Mouse (Mus musculus) testis, postnatal 10 days (tissue): ENCODE measurements around the gene Calu.
"Not testable (repeated sequence)": the region's sequence is repeated elsewhere in the genome, so short reads cannot be mapped to it uniquely, and the experiment has no call there.

ENCODE experiments used
- DNase-seq: peaks from one replicate; pipeline ENCODE4 v3.0.0; 2021; ENCODE audit warnings: low spot score

Gene Calu

GRCm38 (mm10) chr6:29347665-29348370 is at the start of gene Calu:
TSS of gene Calu (plus strand) at chr6:29348069.
- DNase-seq, result peak; percentile 100

- DNase-seq, result no peak
Measured at GRCm38 (mm10) chr6:29299112-29299511, 48.8 kb upstream of the Calu start.

DNA sequence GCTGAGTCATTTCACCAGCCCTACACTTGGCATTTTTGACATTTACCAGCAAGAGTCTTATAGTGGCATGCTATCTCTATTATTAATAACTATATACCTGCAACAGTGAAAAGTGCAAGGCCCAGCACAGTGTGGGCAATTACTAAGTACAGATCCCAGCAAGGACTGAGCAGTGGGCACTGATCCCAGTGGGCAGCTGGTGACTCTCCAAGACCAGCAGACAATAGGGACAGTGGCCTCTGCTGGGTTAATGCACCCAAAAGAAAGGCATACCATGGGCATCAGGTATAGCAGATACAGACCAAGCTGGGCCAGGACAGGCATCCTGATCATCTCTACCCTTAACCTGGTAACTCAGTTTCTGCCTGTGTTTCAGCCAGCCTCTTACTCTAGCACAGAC is 44.6 kb upstream of the Calu start:
- no peak for DNase-seq

- no peak for DNase-seq
Measured at GRCm38 (mm10) chr6:29303726-29304125, 44.1 kb upstream of the Calu start.

DNA sequence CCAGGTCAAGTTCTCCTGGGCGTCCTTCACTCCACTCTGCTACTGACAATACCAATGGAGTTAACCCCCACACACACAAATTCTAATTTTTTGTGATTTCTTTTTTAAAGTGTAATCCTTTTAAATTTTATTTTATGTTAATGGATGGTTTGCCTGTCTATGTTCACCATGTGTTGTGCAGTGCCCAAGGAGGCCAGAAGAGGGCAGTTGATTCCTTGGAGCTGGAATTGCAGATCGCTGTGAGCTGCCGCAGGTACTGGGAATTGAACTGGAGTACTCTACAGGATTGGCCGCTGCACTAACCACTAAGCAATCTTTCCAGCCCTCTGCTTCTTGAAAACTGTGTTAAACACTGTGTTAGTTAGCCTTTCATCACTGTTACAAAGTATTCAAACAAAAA is 42.4 kb upstream of the Calu start:
- no peak for DNase-seq

DNA sequence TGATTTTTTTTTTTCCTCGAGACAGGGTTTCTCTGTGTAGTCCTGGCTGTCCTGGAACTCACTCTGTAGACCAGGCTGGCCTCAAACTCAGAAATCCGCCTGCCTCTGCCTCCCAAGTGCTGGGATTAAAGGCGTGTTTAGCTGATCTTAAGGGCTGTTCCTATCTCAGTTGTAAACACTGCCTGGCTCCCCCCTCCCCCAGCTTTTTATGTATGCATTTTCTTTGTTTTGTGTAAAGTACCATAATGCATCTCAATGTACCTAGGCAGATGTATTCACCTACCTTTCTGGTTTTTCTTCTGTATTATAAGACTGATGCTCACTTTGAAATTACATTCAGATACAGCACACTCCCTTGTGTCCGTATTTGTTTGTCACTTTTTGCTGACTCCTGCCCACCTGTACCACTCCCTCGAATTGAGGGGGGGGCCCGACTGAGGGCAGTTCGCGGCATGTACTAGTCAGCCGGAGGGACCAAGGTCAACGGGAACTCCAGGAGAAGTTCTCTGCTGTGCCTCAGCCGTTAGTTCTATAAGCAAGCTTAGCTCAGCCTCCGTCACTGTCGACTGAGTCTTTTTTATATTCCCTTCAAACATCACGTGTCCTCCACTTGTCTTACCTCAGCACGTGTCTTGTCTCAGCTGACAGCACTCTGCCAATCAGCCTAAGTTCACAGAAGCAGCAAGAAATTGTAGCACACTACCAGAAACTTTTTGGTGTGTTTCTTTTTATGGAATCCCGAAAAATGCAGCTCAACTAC is 38.8 kb upstream of the Calu start:
- no peak for DNase-seq

GRCm38 (mm10) chr6:29313690-29314202 is 34.1 kb upstream of the Calu start:
- DNase-seq, result no peak

DNA sequence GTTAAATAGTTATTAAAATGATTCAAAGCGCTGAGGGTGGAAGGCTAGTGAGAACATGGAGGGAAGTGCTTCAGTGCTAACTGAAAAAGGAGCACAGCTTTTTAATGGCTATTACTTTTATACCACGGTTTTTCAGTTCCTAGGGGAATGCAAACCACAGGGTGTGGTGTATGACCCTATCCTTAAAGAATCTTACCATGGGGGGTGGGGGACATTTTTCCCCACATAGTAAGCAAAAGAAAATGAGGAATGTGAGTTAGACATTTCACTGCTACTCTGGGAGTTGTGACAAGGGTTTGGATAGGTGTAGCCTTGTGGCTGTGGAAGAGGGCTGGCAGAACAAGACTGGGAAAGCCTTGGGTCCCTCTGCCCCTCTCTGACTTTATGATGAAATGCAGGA is 30.6 kb upstream of the Calu start:
- no peak for DNase-seq

DNA sequence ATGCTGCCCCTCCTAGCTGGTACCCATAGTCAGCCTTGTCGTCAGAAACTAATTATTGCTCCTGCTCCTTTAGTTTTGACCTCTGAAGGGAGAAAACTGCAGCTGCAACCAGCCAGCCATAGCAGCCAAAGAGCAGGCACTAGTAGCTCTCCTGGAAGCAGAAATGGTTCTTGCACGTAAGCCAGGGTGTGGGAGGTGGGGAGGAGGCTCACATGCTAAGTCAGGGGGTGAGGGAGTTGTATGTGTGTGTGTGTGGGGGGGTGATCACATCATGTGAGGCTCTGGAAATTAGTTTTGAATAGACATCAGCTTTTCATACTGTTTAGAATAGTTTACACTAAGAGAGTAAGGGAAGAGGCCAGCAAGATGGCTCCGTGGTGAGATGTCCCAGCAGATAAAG is 29.9 kb upstream of the Calu start:
- no peak for DNase-seq

GRCm38 (mm10) chr6:29318879-29319278 is 29.0 kb upstream of the Calu start, which contains the start of gene Fam71f1:
TSS of gene Fam71f1 (plus strand) at chr6:29319140.
- peak; percentile 45 for DNase-seq

GRCm38 (mm10) chr6:29321586-29321985 is 26.3 kb upstream of the Calu start:
- DNase-seq, result no peak

GRCm38 (mm10) chr6:29322147-29322546 is 25.7 kb upstream of the Calu start:
- DNase-seq, result no peak

DNA sequence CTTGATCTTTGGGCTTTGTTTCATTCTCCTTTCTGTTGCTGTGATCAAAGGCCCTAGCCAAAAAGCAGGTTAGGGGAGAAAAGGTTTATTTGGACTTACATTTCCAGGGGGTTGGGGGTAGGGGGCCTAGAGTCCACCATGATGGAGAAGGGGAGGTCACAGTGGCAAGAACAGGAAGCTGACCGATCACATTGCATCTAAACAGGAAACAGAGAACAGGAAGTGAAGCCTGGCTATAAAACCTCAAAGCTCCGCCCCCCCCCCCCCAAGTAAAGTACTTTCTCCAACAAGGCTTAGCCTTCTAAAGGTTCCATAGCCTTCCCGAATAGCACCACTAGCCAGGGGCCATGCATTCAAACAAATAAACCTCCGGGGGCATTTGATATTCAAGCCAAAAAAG is 25.1 kb upstream of the Calu start:
- no peak for DNase-seq

GRCm38 (mm10) chr6:29326961-29327360 is 20.9 kb upstream of the Calu start:
- DNase-seq, result no peak

- DNase-seq, result no peak
Measured at GRCm38 (mm10) chr6:29329514-29329913, 18.4 kb upstream of the Calu start.

DNA sequence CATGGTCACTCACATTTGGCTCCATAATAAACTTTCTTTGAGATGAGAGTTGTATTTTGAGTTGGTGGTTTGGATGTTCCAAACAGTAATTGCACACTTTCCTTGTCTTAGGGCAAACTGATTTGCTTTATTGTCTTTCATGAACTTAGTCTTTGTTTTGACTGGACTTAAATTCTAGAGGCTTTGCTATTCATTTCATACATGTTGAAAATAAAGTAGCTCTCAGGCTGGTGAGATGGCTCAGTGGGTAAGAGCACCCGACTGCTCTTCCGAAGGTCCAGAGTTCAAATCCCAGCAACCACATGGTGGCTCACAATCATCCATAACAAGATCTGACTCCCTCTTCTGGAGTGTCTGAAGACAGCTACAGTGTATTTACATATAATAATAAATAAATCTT is 1.4 kb upstream of the Calu start:
- DNase-seq, result not testable (repeated sequence)

- no peak for DNase-seq
Measured at GRCm38 (mm10) chr6:29347189-29347588, 680 bp upstream of the Calu start.

DNA sequence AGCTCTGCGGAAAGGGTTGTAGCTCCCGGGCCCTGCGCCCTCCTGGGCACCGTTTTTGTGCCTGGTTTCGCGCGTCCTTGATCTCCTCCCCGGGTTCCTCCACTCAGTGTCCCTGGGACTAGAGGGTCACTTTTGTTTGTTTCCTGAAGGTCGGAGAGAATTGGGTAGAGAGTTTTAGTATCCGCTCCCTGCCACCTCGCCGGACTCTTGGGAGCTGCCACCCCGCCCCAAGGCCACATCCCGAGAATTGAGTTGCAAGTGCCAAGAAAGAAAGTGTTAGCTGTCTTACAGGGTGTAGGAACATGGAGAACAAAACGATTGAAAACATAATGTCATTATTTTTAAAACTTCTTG is 479 bp downstream of the Calu start:
- DNase-seq, result no peak

GRCm38 (mm10) chr6:29351613-29352012 is 3.7 kb downstream of the Calu start:
- no peak for DNase-seq

DNA sequence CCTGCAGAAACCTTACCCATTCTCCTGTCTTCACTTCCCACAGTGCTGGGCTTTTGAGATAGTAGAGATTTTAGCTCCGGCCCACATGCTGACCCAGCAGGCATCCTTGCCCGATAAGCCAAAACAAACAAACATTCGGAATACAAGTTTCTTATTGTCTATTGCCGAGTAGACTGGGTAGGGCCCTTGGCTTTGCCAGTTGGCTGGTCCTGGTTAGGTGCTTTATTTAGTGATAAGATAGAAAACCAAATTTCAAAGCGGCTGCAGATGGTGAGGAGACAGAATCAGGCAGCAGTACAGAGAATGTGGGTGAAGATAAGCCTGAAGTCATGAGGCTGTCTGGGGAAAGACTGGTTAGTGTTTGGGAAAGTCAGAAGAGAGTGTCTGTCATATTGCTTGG is 4.9 kb downstream of the Calu start:
- no peak for DNase-seq

DNA sequence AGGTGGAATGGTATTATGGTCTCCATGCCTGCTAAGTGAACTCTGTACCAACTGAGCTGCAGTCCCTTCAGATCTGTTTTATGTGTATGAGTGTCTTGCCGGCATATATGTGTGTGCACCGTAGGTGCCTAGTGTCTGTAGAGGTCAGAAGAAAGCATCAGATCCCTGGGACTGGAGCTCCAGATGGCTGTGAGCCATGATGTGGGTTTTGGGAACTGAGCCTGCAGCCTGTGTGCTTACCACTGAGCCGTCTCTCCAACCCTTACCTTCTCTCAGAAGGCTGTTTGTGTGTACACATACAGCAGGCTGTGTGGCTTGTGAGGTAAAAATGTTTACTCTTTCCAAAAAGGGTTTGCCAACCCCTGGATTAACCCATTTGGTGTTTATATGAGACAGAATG is 11.5 kb downstream of the Calu start:
- DNase-seq, result no peak

GRCm38 (mm10) chr6:29360211-29360610 is 12.3 kb downstream of the Calu start:
- DNase-seq, result no peak
